Mouse (Mus musculus) bone marrow, adult 2 months (tissue): Measurements from ENCODE around the gene Chpf.

Experiments
- CTCF ChIP-seq: fragments of 200-500 bp; IDR thresholded peaks from 2 replicates; pipeline ENCODE4 v1.5.1; 2011; ENCODE audit warnings: low read length, control low read depth; ENCODE audit not compliant: control insufficient read depth, insufficient read depth
- POLR2A ChIP-seq: fragments of 200-500 bp; IDR thresholded peaks from 2 replicates; pipeline ENCODE4 v1.6.1; 2011; ENCODE audit warnings: low read depth, mild to moderate bottlenecking, control low read depth, low read length, borderline replicate concordance; ENCODE audit not compliant: control insufficient read depth

DNA sequence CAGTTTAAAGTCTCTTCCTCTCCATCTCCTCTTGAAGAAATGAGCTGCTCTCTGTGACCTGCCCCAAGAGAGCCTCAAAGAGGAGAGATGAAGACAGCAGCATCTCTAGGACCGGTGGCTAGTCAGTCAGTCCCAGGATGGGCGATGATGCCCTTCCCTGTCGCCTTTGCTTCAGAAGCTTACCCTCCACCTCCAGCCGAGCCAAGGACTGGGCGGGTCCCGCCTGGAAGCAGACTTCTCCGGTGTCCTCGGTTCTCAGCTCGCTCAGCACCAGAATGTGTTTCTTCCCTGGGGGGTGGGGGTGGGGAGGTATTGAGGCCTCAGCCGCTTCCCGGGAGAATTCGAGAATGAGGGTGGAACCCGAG, 7.9 kb upstream of the Chpf start:
- no peak for TF ChIP-seq POLR2A
- no peak for TF ChIP-seq CTCF
